ENCODE assay signal across 17 mouse cellular contexts in the genomic region with DNA sequence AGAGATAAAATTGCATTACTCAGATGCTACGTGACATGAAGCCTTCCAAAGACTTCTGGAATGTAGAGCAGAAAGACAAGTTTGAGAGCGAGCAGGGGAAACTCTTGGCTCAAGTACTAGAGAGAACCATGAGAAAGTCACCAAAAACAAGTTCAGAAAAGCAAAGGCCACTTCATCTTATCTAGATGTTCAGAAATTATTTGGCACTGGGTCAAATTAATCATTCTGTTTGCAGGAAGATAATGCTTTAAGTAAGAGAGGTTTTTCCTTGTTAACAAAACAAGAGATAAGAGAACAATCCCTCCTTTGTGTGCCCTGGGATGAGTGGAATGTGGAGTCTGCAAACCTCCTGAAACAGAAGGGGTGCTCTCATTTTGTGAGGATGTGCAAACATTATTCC.
DNase-seq lines count a peak whose midpoint lies in the region; ATAC-seq lines count a peak whose summit lies in the region.
"Had no signal": no experiment of that assay in that cellular context is flagged by ENCODE, and none has a peak within 500 bp of the region (broad histone marks: within the 10 kb centered on the region; RNA-seq: fewer than 3 reads in every experiment).

No protein-coding gene starts in this region.

- peak overlapping the region; percentile 47; the same call in 1 of the 2 replicates for H3K27ac ChIP-seq in heart, embryonic 12.5 days (ENCODE audit: poor library complexity, severe bottlenecking)
- no peak overlapping the region for H3K27ac ChIP-seq in stomach, embryonic 16.5 days (ENCODE audit: low read length)
- H3K27ac ChIP-seq: forebrain, embryonic 15.5 days; hindbrain, embryonic 12.5 days; limb, embryonic 13.5 days; midbrain, embryonic 15.5 days had no signal

- H3K9me3 ChIP-seq in heart, embryonic 12.5 days (replicated peaks), result no peaks in the 10 kb centered on the region
- H3K9me3 ChIP-seq in stomach, embryonic 16.5 days (replicated peaks; ENCODE audit: control insufficient read depth, low read length), result no peaks in the 10 kb centered on the region
- H3K9me3 ChIP-seq: forebrain, embryonic 15.5 days; hindbrain, embryonic 12.5 days; limb, embryonic 13.5 days; midbrain, embryonic 15.5 days had no signal

- H3K4me3 ChIP-seq in heart, embryonic 12.5 days, result no peak overlapping the region
- no peak overlapping the region for H3K4me3 ChIP-seq in stomach, embryonic 16.5 days (replicated peaks; ENCODE audit: low read length)
- H3K4me3 ChIP-seq: forebrain, embryonic 15.5 days; hindbrain, embryonic 12.5 days; limb, embryonic 13.5 days; midbrain, embryonic 15.5 days had no signal

- H3K4me1 ChIP-seq in heart, embryonic 12.5 days (replicated peaks), result peaks cover 12% of the 10 kb centered on the region; the same call in 1 of the 2 replicates
- peaks cover 8% of the 10 kb centered on the region; the same call in 1 of the 2 replicates for H3K4me1 ChIP-seq in stomach, embryonic 16.5 days (ENCODE audit: control insufficient read depth, insufficient read depth, low read length)
- H3K4me1 ChIP-seq: forebrain, embryonic 15.5 days; hindbrain, embryonic 12.5 days; limb, embryonic 13.5 days; midbrain, embryonic 15.5 days had no signal

- H3K36me3 ChIP-seq in heart, embryonic 12.5 days, result no peaks in the 10 kb centered on the region
- H3K36me3 ChIP-seq in stomach, embryonic 16.5 days (ENCODE audit: control insufficient read depth, insufficient read depth, low read length), result no peaks in the 10 kb centered on the region
- H3K36me3 ChIP-seq: forebrain, embryonic 15.5 days; hindbrain, embryonic 12.5 days; limb, embryonic 13.5 days; midbrain, embryonic 15.5 days had no signal

- DNase-seq in heart, adult 9 months (ENCODE audit: low spot score in 2 of 2), result peak; percentile 19 to 28
- no peak for DNase-seq in heart, postnatal 25 days (ENCODE audit: low spot score)
- peak; percentile 5 for DNase-seq in lung, postnatal 10 days
- DNase-seq in lung, postnatal 4 days, result no peak
- DNase-seq: adrenal gland, postnatal 36 days; cerebellum, postnatal 25 days; kidney, adult 11 months; liver, postnatal 0 days; thymus, postnatal 4 days had no signal

- H3K9ac ChIP-seq in heart, embryonic 12.5 days, result no peak overlapping the region
- no peak overlapping the region for H3K9ac ChIP-seq in stomach, embryonic 16.5 days (ENCODE audit: low read length)
- H3K9ac ChIP-seq: forebrain, embryonic 15.5 days; hindbrain, embryonic 12.5 days; limb, embryonic 13.5 days; liver, postnatal 0 days; midbrain, embryonic 15.5 days had no signal

- 10% methylated on average over 2 of the region's 2 CpGs for WGBS in heart, embryonic 12.5 days
- WGBS in stomach, embryonic 16.5 days, result 18% methylated on average over 2 of the region's 2 CpGs

- intact Hi-C loops in heart, postnatal 25 days (cut with DNase I), result no loop called here

- ATAC-seq in heart, embryonic 12.5 days (ENCODE audit: insufficient number of reproducible peaks, low FRiP score), result no peak
- ATAC-seq in stomach, embryonic 16.5 days (ENCODE audit: insufficient read depth, low FRiP score), result peak; percentile 69; the same call in 1 of the 2 replicates
- no peak for ATAC-seq in granulocyte monocyte progenitor cell, adult 5-6 weeks (replicated peaks; ENCODE audit: poor library complexity, severe bottlenecking)
- ATAC-seq: activated CD4-positive, CD25-positive, alpha-beta regulatory T cell, adult 4 months; forebrain, embryonic 15.5 days; liver, postnatal 0 days; midbrain, embryonic 15.5 days had no signal

- H3K27me3 ChIP-seq in heart, embryonic 12.5 days (replicated peaks), result no peaks in the 10 kb centered on the region
- no peaks in the 10 kb centered on the region for H3K27me3 ChIP-seq in stomach, embryonic 16.5 days (ENCODE audit: control insufficient read depth, insufficient read depth, low read length)
- H3K27me3 ChIP-seq: forebrain, embryonic 15.5 days; hindbrain, embryonic 12.5 days; limb, embryonic 13.5 days; midbrain, embryonic 15.5 days had no signal

- no peak overlapping the region; the same call in 1 of the 2 replicates for H3K4me2 ChIP-seq in heart, embryonic 12.5 days
- no peak overlapping the region for H3K4me2 ChIP-seq in stomach, embryonic 16.5 days (ENCODE audit: low read depth, low read length)
- H3K4me2 ChIP-seq: forebrain, embryonic 15.5 days; hindbrain, embryonic 12.5 days; limb, embryonic 13.5 days; midbrain, embryonic 15.5 days had no signal

Comparison
In these comparisons a context has a peak if more than half of its experiments do, and no peak if none do; other contexts are left out.
1. DNase-seq: peak in heart, adult 9 months (2 of 2) and lung, postnatal 10 days (single experiment); none in heart, postnatal 25 days (single experiment) and lung, postnatal 4 days (0 of 2).